Mouse (Mus musculus) spleen, postnatal 10 days (tissue): ENCODE data around the gene Tmigd1.
A peak's percentile ranks its signal among the peaks of the same experiment; 100 is the strongest.

Experiments used
- DNase-seq, 2 experiments: peaks; one replicate each; pipeline ENCODE4 v3.0.0; 2021 to 2022; ENCODE audit warnings: low spot score in 2 of 2

Tmigd1 gene

DNA sequence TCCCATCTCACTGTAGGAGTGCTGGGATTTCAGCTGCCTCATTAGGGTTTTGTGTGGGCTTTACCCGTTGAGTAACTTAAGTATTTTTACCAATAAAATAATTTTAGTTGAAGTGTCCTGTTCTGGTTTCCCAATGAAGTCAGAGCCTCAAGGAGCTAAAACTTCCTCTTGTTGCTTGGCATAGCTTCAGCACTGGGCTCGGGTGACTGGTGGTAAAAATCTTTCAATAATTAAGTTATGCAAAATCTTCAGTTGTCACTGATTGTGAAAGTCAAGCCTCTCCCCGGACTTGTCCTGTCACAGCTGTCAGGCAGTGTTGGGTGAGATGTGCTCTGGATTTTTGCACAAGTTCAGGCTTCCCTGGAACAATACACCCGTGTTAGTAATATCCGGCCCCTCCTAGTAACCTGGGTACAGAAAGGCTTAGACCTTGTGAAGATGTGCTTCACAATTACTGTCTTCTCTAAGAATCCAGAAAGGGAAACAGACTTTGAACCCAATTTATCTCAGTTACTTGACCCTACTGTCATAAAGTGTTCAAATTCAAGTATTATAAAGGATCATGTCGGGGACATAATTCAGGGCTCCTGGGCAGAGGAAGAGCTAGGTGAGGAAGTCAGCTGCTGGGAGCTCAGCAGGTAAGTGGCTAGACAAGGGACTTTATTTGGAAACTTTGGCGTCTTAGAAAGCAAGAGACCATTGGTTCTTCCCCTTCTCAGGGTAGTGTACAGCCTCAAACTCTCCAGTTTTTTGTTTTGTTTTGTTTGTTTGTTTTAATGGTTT lies at the start of gene Tmigd1:
Gene Tmigd1, plus strand, starts transcription at position 581 of the 783 bp plus-strand sequence.
- no peak for DNase-seq

GRCm38 (mm10) chr11:76854475-76855341 lies 47.3 kb upstream of the Tmigd1 start:
- no peak for DNase-seq

GRCm38 (mm10) chr11:76856601-76857000 lies 45.4 kb upstream of the Tmigd1 start:
- no peak for DNase-seq

DNA sequence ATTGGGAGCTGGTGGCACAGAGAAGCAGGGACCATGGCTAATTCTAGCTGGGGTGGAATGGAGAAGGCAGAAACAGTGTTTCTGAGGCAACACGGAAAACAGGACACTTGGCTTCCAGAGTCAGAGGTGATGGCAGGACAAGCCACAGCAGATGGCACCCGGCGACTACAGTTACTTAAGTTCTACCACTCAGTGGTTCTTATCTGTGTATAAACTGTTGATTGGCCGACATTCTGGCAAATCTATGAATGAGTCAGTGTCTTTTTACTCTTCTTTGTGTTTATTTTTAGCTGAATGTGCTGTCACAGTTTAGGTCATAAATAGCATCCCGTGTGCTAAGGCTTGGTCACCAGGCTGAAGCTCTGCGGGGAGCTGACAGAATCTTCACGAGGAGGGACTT lies 44.8 kb upstream of the Tmigd1 start:
- no peak for DNase-seq

GRCm38 (mm10) chr11:76858781-76859180 lies 43.2 kb upstream of the Tmigd1 start:
- no peak for DNase-seq

GRCm38 (mm10) chr11:76859261-76859660 lies 42.7 kb upstream of the Tmigd1 start:
- no peak for DNase-seq

GRCm38 (mm10) chr11:76861185-76861584 lies 40.8 kb upstream of the Tmigd1 start:
- no peak for DNase-seq

GRCm38 (mm10) chr11:76872556-76873234 lies 29.3 kb upstream of the Tmigd1 start:
- no peak for DNase-seq

- DNase-seq: no peak
Observed at GRCm38 (mm10) chr11:76873865-76874264, 28.1 kb upstream of the Tmigd1 start.

- no peak for DNase-seq
Observed at GRCm38 (mm10) chr11:76874766-76875165, 27.2 kb upstream of the Tmigd1 start.

GRCm38 (mm10) chr11:76879816-76880215 lies 22.1 kb upstream of the Tmigd1 start:
- DNase-seq: peak in 1 of 2 experiments; percentile 21

DNA sequence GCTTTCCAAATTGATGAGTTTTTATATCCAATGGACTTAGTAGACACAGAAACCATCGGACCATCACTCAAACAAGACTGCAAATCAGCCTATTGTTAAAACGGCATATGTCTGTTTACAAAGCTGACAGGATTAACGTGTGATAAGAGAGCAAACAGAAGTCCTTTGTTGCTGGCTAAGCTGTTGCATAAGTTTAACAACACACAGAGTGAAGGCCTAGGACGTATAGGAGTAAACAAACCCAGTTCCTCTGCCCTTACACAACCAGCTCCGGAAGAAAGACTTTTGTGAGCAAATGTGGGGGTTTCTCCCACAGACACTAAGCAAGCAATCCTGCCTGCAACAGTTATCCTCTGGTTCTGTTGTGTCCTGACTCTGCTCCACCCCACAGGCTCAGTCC lies 17.5 kb upstream of the Tmigd1 start:
- DNase-seq: no peak

GRCm38 (mm10) chr11:76889339-76890164 lies 12.4 kb upstream of the Tmigd1 start:
- DNase-seq: peak in 1 of 2 experiments; percentile 29

DNA sequence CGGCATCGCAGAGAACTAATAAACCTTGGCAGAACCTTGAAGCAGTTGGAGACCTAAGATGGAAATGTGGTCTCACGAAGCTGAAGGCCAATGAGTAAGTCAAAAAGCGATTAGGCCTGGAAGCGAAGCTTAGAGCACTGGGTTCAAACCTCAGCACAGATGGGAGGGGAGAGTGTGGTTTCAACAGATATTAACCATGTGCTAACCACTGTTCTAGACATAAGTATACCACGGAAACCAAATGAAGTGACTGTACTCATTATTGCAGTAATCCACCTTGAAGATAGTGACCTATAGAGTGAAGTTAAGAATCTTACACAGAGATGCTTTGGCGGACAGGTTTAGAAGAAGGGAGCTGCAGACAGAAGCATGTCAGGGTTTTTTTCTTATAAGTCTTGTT lies 10.8 kb upstream of the Tmigd1 start:
- DNase-seq: no peak

DNA sequence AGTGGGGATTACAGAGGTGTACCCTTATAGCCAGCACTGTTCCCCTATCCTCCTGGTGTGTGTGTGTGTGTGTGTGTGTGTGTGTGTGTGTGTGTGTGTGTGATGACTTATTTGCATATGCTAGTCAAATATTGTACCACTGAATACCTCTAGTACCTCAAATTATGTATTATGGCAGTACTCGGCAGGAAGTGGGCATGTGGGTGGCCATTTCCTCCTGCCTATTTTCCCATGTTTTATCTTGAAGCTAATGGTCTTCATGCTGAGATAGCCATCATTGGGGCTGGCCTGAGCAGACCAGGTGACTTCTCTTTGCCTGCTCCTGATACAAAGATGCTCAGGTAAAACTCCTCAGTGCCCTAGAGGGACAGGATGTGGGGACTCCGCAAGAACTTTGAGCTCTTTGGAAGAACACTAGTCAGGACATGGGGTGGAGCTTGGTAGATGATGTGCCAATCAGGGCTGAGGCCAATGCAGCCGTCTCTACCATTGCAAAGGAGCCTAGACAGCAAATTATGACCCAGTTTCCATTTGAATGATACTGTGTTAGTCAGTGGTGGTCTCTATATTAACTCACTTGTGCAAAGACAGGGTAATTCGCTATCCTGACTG lies 10.1 kb upstream of the Tmigd1 start:
- no peak for DNase-seq

GRCm38 (mm10) chr11:76892972-76893371 lies 9.0 kb upstream of the Tmigd1 start:
- no peak for DNase-seq

- DNase-seq: no peak
Observed at GRCm38 (mm10) chr11:76893570-76893969, 8.4 kb upstream of the Tmigd1 start.

GRCm38 (mm10) chr11:76894240-76894639 lies 7.7 kb upstream of the Tmigd1 start:
- peak in 1 of 2 experiments; percentile 44 for DNase-seq

DNA sequence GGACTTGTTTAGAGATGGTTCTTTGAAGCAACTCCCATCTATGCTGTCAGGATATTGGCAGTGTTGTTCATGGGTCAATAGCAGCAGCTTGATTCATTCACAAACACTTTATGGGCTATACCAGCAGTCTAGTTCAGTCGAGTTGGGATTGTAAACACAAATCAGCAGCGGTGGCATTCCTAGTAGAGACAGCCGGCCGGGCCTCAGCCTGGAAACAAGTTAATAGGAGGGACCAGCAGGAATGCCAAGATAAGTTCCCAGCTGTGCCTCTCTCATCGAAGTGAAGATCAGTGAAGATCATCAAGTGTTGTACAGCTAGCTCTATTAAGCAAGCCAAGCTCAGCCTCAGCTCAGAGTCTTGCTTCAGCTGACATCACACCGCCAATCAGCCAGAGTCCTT lies 5.6 kb upstream of the Tmigd1 start:
- DNase-seq: no peak

GRCm38 (mm10) chr11:76897126-76897525 lies 4.8 kb upstream of the Tmigd1 start:
- no peak for DNase-seq

DNA sequence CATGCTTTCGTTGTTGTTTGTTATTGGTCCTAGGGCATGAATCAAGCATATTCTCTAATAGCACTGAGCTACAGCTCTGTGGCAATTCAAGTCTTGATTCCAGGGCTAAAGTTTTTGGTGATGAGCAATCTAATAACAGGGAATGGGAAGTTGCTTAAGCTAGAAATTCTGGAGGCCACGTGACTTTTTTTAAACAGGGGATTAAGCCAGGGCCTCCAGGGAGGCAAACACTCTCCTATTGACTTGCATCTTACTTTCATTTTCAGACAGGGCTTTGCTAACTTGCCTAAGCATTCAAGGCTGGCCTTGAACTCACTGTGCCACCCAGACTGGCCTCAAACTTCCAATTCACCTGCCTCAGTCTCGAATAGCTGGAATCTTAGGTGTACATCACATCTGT lies 4.1 kb upstream of the Tmigd1 start:
- no peak for DNase-seq
